Mouse (Mus musculus) intestine, embryonic 16.5 days (tissue): ENCODE measurements at regions not wholly inside any gene's neighbourhood (a gene's known extent, or its start where the extent isn't known, plus 50 kb on each side); places are given as distances from the start of the nearest gene placed in this dataset.

Source experiments
- ATAC-seq: fragments of 200-750 bp; cut with Nextera tagmentation; 2 replicates; pipeline ENCODE4 v1.8.0; 2017; ENCODE audit warnings: moderate TSS enrichment, moderate library complexity
- H3K27ac ChIP-seq: fragments of 300-500 bp; sonication (generic); 2 replicates; pipeline ENCODE4 v1.5.1; 2014; ENCODE audit warnings: mild to moderate bottlenecking, low read length
- H3K27me3 ChIP-seq: fragments of 300-500 bp; sonication (generic); replicated peaks from 2 replicates; pipeline ENCODE4 v1.6.1; 2014; ENCODE audit warnings: low read length, control low read depth, mixed read lengths; ENCODE audit not compliant: control insufficient read depth, insufficient read depth
- H3K36me3 ChIP-seq: fragments of 300-500 bp; sonication (generic); 2 replicates; pipeline ENCODE4 v1.6.1; 2014; ENCODE audit warnings: low read length, control low read depth; ENCODE audit not compliant: control insufficient read depth, insufficient read depth
- H3K4me1 ChIP-seq: fragments of 300-500 bp; sonication (generic); 2 replicates; pipeline ENCODE4 v1.6.1; 2014; ENCODE audit warnings: low read length, control low read depth, mixed read lengths; ENCODE audit not compliant: control insufficient read depth, insufficient read depth
- H3K4me2 ChIP-seq: fragments of 300-500 bp; sonication (generic); 2 replicates; pipeline ENCODE4 v1.6.1; 2014; ENCODE audit warnings: low read depth, low read length, control low read depth
- H3K4me3 ChIP-seq: fragments of 300-500 bp; sonication (generic); 2 replicates; pipeline ENCODE4 v1.5.1; 2014; ENCODE audit warnings: mild to moderate bottlenecking, low read length
- H3K9ac ChIP-seq: fragments of 300-500 bp; sonication (generic); 2 replicates; pipeline ENCODE4 v1.6.1; 2014; ENCODE audit warnings: low read depth, low read length
- H3K9me3 ChIP-seq: fragments of 300-500 bp; sonication (generic); 2 replicates; pipeline ENCODE4 v1.6.1; 2016; ENCODE audit warnings: low read length, control low read depth; ENCODE audit not compliant: control insufficient read depth
- WGBS: fragments of 180-500 bp; shearing (Covaris S2); extraction: QIAGEN DNeasy Blood & Tissue Kit; methylation state at CpG from one replicate; pipeline ENCODE4 v1.1.7; 2014; 5-methylcytosine and 5-hydroxymethylcytosine counted together

GRCm38 (mm10) chr6:107237692-107238091, 291.9 kb upstream of the Lrrn1 start:
- WGBS, result 78% methylated on average over 3 of the region's 3 CpGs
- H3K4me3 ChIP-seq, result no peak overlapping the region
- H3K4me2 ChIP-seq, result no peak overlapping the region
- H3K9me3 ChIP-seq, result no peaks in the 10 kb centered on the region
- H3K36me3 ChIP-seq, result no peaks in the 10 kb centered on the region
- no peak overlapping the region for H3K9ac ChIP-seq
- no peak overlapping the region for H3K27ac ChIP-seq
- H3K4me1 ChIP-seq, result no peaks in the 10 kb centered on the region
- no peak for ATAC-seq
- no peaks in the 10 kb centered on the region for H3K27me3 ChIP-seq

GRCm38 (mm10) chr6:107243981-107244380, 285.6 kb upstream of the Lrrn1 start:
- 64% methylated on average over 3 of the region's 3 CpGs for WGBS
- no peak overlapping the region for H3K4me2 ChIP-seq
- no peaks in the 10 kb centered on the region for H3K4me1 ChIP-seq
- no peak overlapping the region for H3K4me3 ChIP-seq
- no peak overlapping the region for H3K27ac ChIP-seq
- H3K9ac ChIP-seq, result no peak overlapping the region
- H3K36me3 ChIP-seq, result no peaks in the 10 kb centered on the region
- no peak for ATAC-seq
- no peaks in the 10 kb centered on the region for H3K27me3 ChIP-seq
- H3K9me3 ChIP-seq, result no peaks in the 10 kb centered on the region

GRCm38 (mm10) chr6:107280348-107280747, 249.2 kb upstream of the Lrrn1 start:
- no peaks in the 10 kb centered on the region for H3K4me1 ChIP-seq
- H3K9me3 ChIP-seq, result no peaks in the 10 kb centered on the region
- no peaks in the 10 kb centered on the region for H3K27me3 ChIP-seq
- H3K9ac ChIP-seq, result no peak overlapping the region
- no peaks in the 10 kb centered on the region for H3K36me3 ChIP-seq
- ATAC-seq, result no peak
- no peak overlapping the region for H3K27ac ChIP-seq
- 90% methylated on average over 15 of the region's 15 CpGs for WGBS
- no peak overlapping the region for H3K4me2 ChIP-seq
- H3K4me3 ChIP-seq, result no peak overlapping the region

- Histone ChIP-seq H3K36me3 (no peaks in the 10 kb centered on the region), H3K9ac (no peak overlapping the region), H3K27me3 (no peaks in the 10 kb centered on the region), H3K4me1 (no peaks in the 10 kb centered on the region), H3K4me3 (no peak overlapping the region), H3K9me3 (no peaks in the 10 kb centered on the region), H3K27ac (no peak overlapping the region), H3K4me2 (no peak overlapping the region)
- no peak for ATAC-seq
- WGBS, result 77% methylated on average over 3 of the region's 3 CpGs
These were observed 238.7 kb upstream of the Lrrn1 start for GRCm38 (mm10) chr6:107290850-107291249.

- Histone ChIP-seq H3K4me1 (no peaks in the 10 kb centered on the region), H3K4me3 (no peak overlapping the region), H3K4me2 (no peak overlapping the region), H3K36me3 (no peaks in the 10 kb centered on the region), H3K27me3 (no peaks in the 10 kb centered on the region), H3K27ac (no peak overlapping the region), H3K9me3 (no peaks in the 10 kb centered on the region), H3K9ac (no peak overlapping the region)
- 52% methylated on average over 1 of the region's 1 CpGs for WGBS
- no peak for ATAC-seq
These were observed 225.7 kb upstream of the Lrrn1 start for GRCm38 (mm10) chr6:107303676-107304369.

- Histone ChIP-seq H3K27ac (no peak overlapping the region), H3K36me3 (no peaks in the 10 kb centered on the region), H3K4me1 (no peaks in the 10 kb centered on the region), H3K9ac (no peak overlapping the region), H3K27me3 (no peaks in the 10 kb centered on the region), H3K9me3 (no peaks in the 10 kb centered on the region), H3K4me2 (no peak overlapping the region), H3K4me3 (no peak overlapping the region)
- 80% methylated on average over 1 of the region's 1 CpGs for WGBS
- ATAC-seq, result no peak
These were observed 210.0 kb upstream of the Lrrn1 start for GRCm38 (mm10) chr6:107319565-107319964.

GRCm38 (mm10) chr6:107350503-107350902, 179.1 kb upstream of the Lrrn1 start:
- no peak overlapping the region for H3K9ac ChIP-seq
- H3K27me3 ChIP-seq, result no peaks in the 10 kb centered on the region
- no peak overlapping the region for H3K27ac ChIP-seq
- no peaks in the 10 kb centered on the region for H3K36me3 ChIP-seq
- WGBS, result 77% methylated on average over 4 of the region's 4 CpGs
- ATAC-seq, result no peak
- H3K4me1 ChIP-seq, result no peaks in the 10 kb centered on the region
- H3K9me3 ChIP-seq, result no peaks in the 10 kb centered on the region
- no peak overlapping the region for H3K4me2 ChIP-seq
- H3K4me3 ChIP-seq, result no peak overlapping the region

GRCm38 (mm10) chr6:107375274-107375673, 154.3 kb upstream of the Lrrn1 start:
- H3K9me3 ChIP-seq, result no peaks in the 10 kb centered on the region
- H3K27ac ChIP-seq, result no peak overlapping the region
- H3K4me2 ChIP-seq, result no peak overlapping the region
- no peak overlapping the region for H3K9ac ChIP-seq
- no peaks in the 10 kb centered on the region for H3K36me3 ChIP-seq
- ATAC-seq, result 0 out of 2 replicates have a peak, but pooled peaks have one; percentile 48
- no peaks in the 10 kb centered on the region for H3K4me1 ChIP-seq
- H3K27me3 ChIP-seq, result no peaks in the 10 kb centered on the region
- H3K4me3 ChIP-seq, result no peak overlapping the region

- peak; percentile 92 for ATAC-seq
These were observed 151.1 kb upstream of the Lrrn1 start for GRCm38 (mm10) chr6:107378489-107378888.

GRCm38 (mm10) chr6:107380621-107381020, 148.9 kb upstream of the Lrrn1 start:
- Histone ChIP-seq H3K4me2 (no peak overlapping the region), H3K27me3 (no peaks in the 10 kb centered on the region), H3K4me3 (no peak overlapping the region), H3K27ac (no peak overlapping the region), H3K4me1 (no peaks in the 10 kb centered on the region), H3K36me3 (no peaks in the 10 kb centered on the region), H3K9ac (no peak overlapping the region), H3K9me3 (no peaks in the 10 kb centered on the region)
- WGBS, result 82% methylated on average over 1 of the region's 1 CpGs
- no peak for ATAC-seq

More at GRCm38 (mm10) chr6:107378489-107378888, 151.1 kb upstream of the Lrrn1 start:
- no peak overlapping the region for H3K9ac ChIP-seq
- H3K27ac ChIP-seq, result no peak overlapping the region
- WGBS, result 57% methylated on average over 1 of the region's 1 CpGs
- no peak overlapping the region for H3K4me3 ChIP-seq
- no peaks in the 10 kb centered on the region for H3K36me3 ChIP-seq
- no peaks in the 10 kb centered on the region for H3K27me3 ChIP-seq
- no peaks in the 10 kb centered on the region for H3K4me1 ChIP-seq
- no peak overlapping the region for H3K4me2 ChIP-seq
- H3K9me3 ChIP-seq, result no peaks in the 10 kb centered on the region
